Mouse (Mus musculus) limb, embryonic 11.5 days (tissue): ENCODE measurements at regions not wholly inside any gene's neighbourhood (a gene's known extent, or its start where the extent isn't known, plus 50 kb on each side); places are given as distances from the start of the nearest gene placed in this dataset.
A peak's percentile ranks its signal among the peaks of the same experiment; 100 is the strongest.

Experiments used
- ATAC-seq: fragments of 200-750 bp; cut with Nextera tagmentation; 2 replicates; pipeline ENCODE4 v1.8.0; 2017; ENCODE audit warnings: low read depth; ENCODE audit not compliant: insufficient number of reproducible peaks, low FRiP score, low TSS enrichment
- DNase-seq: peaks from one replicate; pipeline ENCODE4 v3.0.0-alpha.2; 2015; ENCODE audit warnings: low spot score
- H3K27ac ChIP-seq: fragments of 300-500 bp; sonication (generic); replicated peaks from 2 replicates; pipeline ENCODE4 v1.5.1; 2014; ENCODE audit warnings: low read depth, mild to moderate bottlenecking, low read length
- H3K27me3 ChIP-seq: fragments of 300-500 bp; sonication (generic); 2 replicates; pipeline ENCODE4 v1.6.1; 2014; ENCODE audit warnings: mild to moderate bottlenecking, low read length, mixed read lengths; ENCODE audit not compliant: control insufficient read depth, insufficient read depth
- H3K36me3 ChIP-seq: fragments of 300-500 bp; sonication (generic); 2 replicates; pipeline ENCODE4 v1.6.1; 2014; ENCODE audit warnings: mild to moderate bottlenecking, low read length, moderate library complexity, mixed read lengths; ENCODE audit not compliant: control insufficient read depth, insufficient read depth
- H3K4me1 ChIP-seq: fragments of 300-500 bp; sonication (generic); 2 replicates; pipeline ENCODE4 v1.6.1; 2014; ENCODE audit warnings: low read length, mixed read lengths; ENCODE audit not compliant: control insufficient read depth, insufficient read depth
- H3K4me2 ChIP-seq: fragments of 300-500 bp; sonication (generic); 2 replicates; pipeline ENCODE4 v1.6.1; 2014; ENCODE audit warnings: low read depth, mild to moderate bottlenecking, moderate library complexity; ENCODE audit not compliant: severe bottlenecking
- H3K4me3 ChIP-seq: fragments of 300-500 bp; sonication (generic); 2 replicates; pipeline ENCODE4 v1.5.1; 2014; ENCODE audit warnings: low read depth, low read length
- H3K9ac ChIP-seq: fragments of 300-500 bp; sonication (generic); 2 replicates; pipeline ENCODE4 v1.6.1; 2014; ENCODE audit warnings: mild to moderate bottlenecking, low read length
- H3K9me3 ChIP-seq: fragments of 300-500 bp; sonication (generic); 2 replicates; pipeline ENCODE4 v1.6.1; 2016; ENCODE audit warnings: low read length; ENCODE audit not compliant: control insufficient read depth
- WGBS: fragments of 180-500 bp; shearing (Covaris S2); extraction: QIAGEN DNeasy Blood & Tissue Kit; methylation state at CpG from one replicate; pipeline ENCODE4 v1.1.7; 2014; 5-methylcytosine and 5-hydroxymethylcytosine counted together

DNA sequence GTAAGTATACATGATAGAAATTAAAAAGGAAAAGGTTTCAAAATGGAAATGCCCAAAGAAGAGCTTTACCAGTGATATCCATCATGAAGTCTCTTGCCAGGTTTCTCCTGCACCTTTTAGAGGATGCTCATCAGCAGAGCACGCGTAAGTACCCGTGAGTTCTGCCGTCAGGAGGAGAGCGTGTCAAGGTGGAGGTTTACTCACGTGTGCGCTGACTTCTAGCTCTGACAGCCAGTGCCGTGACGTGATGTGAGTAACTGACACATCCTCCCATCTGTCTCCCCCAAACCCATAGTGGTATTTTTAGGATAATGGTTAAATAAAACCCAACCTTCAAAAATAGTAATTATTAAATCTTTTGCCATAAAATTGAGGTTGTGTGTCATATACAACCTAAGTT lies 55.3 kb downstream of the Adra2a start:
- Histone ChIP-seq H3K4me2 (no peak overlapping the region), H3K27ac (no peak overlapping the region), H3K9ac (no peak overlapping the region), H3K36me3 (no peaks in the 10 kb centered on the region), H3K27me3 (no peaks in the 10 kb centered on the region), H3K4me1 (0 out of 2 replicates have a peak, but pooled peaks cover 2% of the 10 kb centered on the region), H3K9me3 (no peaks in the 10 kb centered on the region), H3K4me3 (no peak overlapping the region)
- ATAC-seq (no peak), DNase-seq (no peak)
- 92% methylated on average over 9 of the region's 9 CpGs for WGBS

DNA sequence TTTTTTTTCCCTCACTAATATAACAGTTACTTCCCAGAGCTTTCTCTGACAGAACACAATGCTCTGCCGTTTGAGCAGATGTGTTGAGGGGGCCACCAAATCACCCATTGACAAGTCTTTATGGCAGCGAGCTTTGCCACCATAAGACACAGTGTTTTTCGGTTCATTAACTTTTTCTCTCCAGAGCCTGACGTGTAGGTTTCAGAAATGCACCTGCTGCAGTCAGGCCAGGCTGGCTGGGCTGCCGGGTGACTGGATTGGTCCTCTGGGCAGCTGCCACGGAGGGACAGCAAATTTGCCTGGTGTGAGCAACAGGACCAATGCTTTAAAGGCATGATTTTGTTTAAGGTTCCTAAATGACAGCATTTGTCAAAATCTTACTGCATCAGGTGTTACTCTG lies 55.8 kb downstream of the Adra2a start:
- no peaks in the 10 kb centered on the region for H3K9me3 ChIP-seq
- H3K27me3 ChIP-seq, result no peaks in the 10 kb centered on the region
- DNase-seq (no peak), ATAC-seq (no peak)
- H3K4me1 ChIP-seq, result no peaks in the 10 kb centered on the region
- H3K36me3 ChIP-seq, result no peaks in the 10 kb centered on the region
- no peak overlapping the region for H3K27ac ChIP-seq
- H3K4me2 ChIP-seq, result no peak overlapping the region
- H3K4me3 ChIP-seq, result no peak overlapping the region
- H3K9ac ChIP-seq, result no peak overlapping the region
- WGBS, result 69% methylated on average over 6 of the region's 6 CpGs

DNA sequence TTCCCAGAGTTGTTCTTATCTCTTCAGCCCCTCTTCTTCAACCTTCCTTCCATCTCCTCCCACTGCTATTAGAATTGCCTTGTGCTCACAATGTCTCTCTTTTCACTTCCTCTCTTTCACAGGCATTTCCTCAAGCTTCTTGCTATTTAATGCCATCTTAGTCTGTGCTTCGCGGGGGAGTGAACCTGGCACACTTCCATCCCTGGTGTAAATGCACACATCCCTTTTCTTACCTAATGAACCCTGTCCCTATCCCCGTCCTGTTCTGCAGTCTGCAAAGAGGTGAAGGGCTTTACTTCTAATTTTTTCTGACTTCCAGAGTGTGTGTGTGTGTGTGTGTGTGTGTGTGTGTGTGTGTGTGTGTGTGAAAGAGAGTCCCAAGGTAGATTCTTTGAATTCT lies 62.6 kb downstream of the Adra2a start:
- DNase-seq, result no peak
- ATAC-seq, result no peak
- Histone ChIP-seq H3K27ac (no peak overlapping the region), H3K36me3 (no peaks in the 10 kb centered on the region), H3K4me3 (no peak overlapping the region), H3K9me3 (no peaks in the 10 kb centered on the region), H3K4me1 (no peaks in the 10 kb centered on the region; the same call in 1 of the 2 replicates), H3K27me3 (no peaks in the 10 kb centered on the region), H3K9ac (no peak overlapping the region), H3K4me2 (no peak overlapping the region)
- WGBS, result 79% methylated on average over 3 of the region's 3 CpGs

DNA sequence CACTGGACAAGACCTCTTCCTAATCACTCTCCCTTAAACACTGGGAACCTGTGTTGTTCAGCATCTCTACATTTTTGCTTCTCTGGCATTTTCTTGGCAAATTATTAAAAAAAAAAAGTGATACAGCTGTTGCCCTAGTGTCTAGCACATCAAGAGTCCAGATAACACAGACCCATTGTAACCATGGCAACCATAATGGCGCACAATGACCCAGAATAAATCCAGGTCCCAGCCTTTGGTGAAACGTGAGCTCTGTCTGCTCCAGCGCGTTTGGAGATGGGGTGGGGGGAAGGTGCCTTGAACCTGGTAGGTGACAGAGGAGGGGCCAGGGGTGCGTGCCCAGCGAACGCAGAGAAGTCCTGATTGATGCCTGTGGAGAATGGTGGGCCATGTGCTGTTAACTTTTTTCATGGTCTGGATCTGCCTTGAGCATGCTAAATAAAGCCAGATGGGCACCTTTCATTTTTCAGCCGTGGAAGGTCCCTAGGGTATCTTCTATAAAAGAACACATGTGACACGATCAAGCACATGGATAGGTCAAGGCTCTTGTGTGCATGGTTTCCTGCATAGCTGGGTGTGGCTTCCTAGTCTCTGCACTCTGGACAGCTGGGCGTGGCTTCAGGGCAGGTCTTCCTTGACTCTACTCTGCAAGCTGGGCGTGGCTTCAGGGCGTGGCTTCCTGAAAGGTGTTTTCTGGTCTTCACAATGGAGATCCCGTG lies 63.3 kb downstream of the Adra2a start:
- H3K36me3 ChIP-seq, result no peaks in the 10 kb centered on the region
- no peaks in the 10 kb centered on the region for H3K9me3 ChIP-seq
- 0 out of 2 replicates have a peak, but pooled peaks have one; percentile 62 for ATAC-seq
- no peaks in the 10 kb centered on the region for H3K27me3 ChIP-seq
- H3K27ac ChIP-seq, result no peak overlapping the region
- H3K4me1 ChIP-seq, result no peaks in the 10 kb centered on the region; the same call in 1 of the 2 replicates
- WGBS, result 47% methylated on average over 13 of the region's 13 CpGs
- no peak overlapping the region for H3K4me3 ChIP-seq
- no peak overlapping the region for H3K4me2 ChIP-seq
- no peak for DNase-seq
- no peak overlapping the region for H3K9ac ChIP-seq

DNA sequence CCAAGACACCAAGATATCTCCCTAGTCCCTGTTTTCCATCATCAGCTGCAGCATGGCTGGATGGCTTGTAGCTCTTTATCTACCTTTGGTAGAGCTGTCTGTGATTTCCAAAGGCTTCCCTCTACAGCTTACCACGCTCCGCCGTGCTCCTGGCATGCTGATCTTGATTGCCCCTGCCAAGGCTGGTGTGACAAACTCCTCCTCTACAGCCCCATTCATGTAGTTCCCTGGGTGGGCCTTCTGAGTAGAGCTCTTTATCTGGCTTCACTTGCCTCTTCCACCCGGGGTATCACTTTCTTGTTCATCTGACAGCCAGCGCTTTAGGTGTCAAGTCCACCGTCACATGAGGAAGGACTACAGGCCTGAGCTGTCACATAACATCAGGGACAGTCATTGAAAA lies 66.1 kb downstream of the Adra2a start:
- Histone ChIP-seq H3K27me3 (peaks cover 7% of the 10 kb centered on the region), H3K9ac (no peak overlapping the region)
- 87% methylated on average over 6 of the region's 6 CpGs for WGBS

DNA sequence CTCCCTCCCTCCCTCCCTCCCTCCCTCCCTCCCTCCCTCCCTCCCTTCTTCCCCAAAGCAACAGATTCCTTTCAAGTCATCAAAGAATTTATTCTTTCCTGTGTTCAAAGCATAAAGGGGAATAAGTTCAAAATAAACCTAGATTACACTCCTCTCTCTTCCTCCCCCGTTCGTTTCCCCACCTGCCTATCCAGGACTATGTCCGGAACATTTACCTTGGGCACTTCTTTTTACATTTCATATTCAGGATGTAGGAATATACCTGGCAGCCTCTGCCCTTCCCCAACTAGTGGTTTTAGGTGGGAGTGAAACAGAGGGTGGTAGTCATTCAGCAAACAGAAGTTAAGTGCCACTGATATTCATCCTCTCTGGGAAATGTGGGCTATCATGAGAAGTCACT lies 68.7 kb downstream of the Adra2a start:
- 77% methylated on average over 3 of the region's 3 CpGs for WGBS

More for the DNA sequence above, 66.1 kb downstream of the Adra2a start:
- H3K27ac ChIP-seq, result no peak overlapping the region
- H3K4me1 ChIP-seq, result no peaks in the 10 kb centered on the region; the same call in 1 of the 2 replicates
- H3K36me3 ChIP-seq, result no peaks in the 10 kb centered on the region
- no peak for ATAC-seq
- H3K4me2 ChIP-seq, result no peak overlapping the region
- no peaks in the 10 kb centered on the region for H3K9me3 ChIP-seq
- no peak for DNase-seq
- H3K4me3 ChIP-seq, result no peak overlapping the region

DNA sequence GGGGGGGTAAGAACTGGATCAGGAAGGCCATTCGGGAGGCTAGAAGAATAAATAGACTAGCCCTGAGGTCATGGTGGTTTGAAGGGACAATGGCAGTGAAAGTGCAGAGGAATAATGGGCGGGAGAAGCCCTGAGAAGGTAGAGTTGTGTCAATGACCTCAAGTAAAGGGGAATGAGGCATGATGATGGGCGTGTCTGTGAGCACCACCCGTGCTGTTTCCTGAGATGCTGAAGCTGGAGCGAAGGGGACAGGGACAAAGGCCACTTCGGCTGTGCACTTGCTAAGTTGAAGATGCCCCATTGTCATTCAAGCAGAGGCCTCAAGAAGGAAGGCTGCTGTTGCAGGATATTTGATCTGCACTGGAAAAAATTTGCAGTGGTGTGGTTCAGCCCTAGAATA lies 69.5 kb downstream of the Adra2a start:
- no peak for DNase-seq
- Histone ChIP-seq H3K27me3 (peaks cover 7% of the 10 kb centered on the region), H3K4me3 (no peak overlapping the region), H3K36me3 (no peaks in the 10 kb centered on the region), H3K9me3 (no peaks in the 10 kb centered on the region), H3K4me1 (no peaks in the 10 kb centered on the region), H3K27ac (no peak overlapping the region), H3K9ac (no peak overlapping the region), H3K4me2 (no peak overlapping the region)
- ATAC-seq, result no peak
- WGBS, result 79% methylated on average over 6 of the region's 6 CpGs

More for the DNA sequence above, 68.7 kb downstream of the Adra2a start:
- ATAC-seq (no peak), DNase-seq (no peak)
- peaks cover 7% of the 10 kb centered on the region for H3K27me3 ChIP-seq
- no peak overlapping the region for H3K9ac ChIP-seq
- H3K36me3 ChIP-seq, result no peaks in the 10 kb centered on the region
- H3K4me2 ChIP-seq, result no peak overlapping the region
- H3K4me3 ChIP-seq, result no peak overlapping the region
- no peaks in the 10 kb centered on the region for H3K4me1 ChIP-seq
- H3K9me3 ChIP-seq, result no peaks in the 10 kb centered on the region
- H3K27ac ChIP-seq, result no peak overlapping the region

DNA sequence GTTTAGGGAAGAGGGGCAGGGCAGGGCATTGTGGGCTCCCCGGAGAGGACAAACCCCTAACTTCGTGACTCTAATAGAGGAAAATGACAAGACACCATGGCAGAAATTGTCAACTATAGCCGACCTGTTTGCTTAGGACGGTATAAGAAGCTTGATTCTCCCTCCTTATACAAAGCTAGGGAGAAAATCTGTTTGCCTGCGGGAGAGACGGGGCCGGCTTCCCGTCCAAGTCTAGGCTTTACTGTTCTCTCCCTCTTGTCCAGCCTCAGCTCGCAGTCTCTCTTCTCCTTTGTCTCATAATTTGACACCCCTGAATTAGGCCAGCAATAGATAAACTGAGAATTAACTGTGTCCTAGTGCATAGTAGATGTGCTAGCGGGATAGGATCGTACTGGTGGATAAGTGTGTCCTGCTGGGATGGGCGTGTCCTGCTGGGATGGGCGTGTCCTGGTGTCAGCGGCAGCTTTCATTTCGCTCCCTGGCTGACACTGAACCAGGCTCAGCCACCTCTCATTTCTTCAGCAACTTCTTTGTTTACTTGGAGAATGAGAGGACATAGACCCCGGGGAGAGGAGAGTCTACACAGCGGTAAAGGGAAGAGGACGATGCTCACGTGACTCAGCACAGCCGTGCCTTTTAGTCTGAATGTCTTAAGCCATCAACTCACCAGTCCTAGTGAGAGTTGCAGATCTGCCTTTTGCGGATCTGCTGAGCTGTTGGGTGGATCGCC lies 70.8 kb downstream of the Adra2a start:
- peaks cover 7% of the 10 kb centered on the region for H3K27me3 ChIP-seq
- peak; percentile 54; the same call in 1 of the 2 replicates for ATAC-seq
- DNase-seq, result peak; percentile 54
- peak overlapping the region; percentile 35 for H3K4me3 ChIP-seq
- H3K4me2 ChIP-seq, result peak overlapping the region; percentile 51
- no peaks in the 10 kb centered on the region for H3K36me3 ChIP-seq
- peak overlapping the region; percentile 32; the same call in 1 of the 2 replicates for H3K9ac ChIP-seq
- no peaks in the 10 kb centered on the region for H3K9me3 ChIP-seq
- H3K27ac ChIP-seq, result no peak overlapping the region
- 8% methylated on average over 22 of the region's 22 CpGs for WGBS
- no peaks in the 10 kb centered on the region for H3K4me1 ChIP-seq
